Mouse (Mus musculus): ENCODE measurements at regions not wholly inside any gene's neighbourhood (a gene's known extent, or its start where the extent isn't known, plus 50 kb on each side); places are given as distances from the start of the nearest gene placed in this dataset.

GRCm38 (mm10) chr13:43930081-43930981, 145.8 kb downstream of the Cd83 start:
- ATAC-seq (ENCODE audit: insufficient number of reproducible peaks, low FRiP score, low TSS enrichment, low read depth) (peak; percentile 71), DNase-seq (ENCODE audit: low spot score) (peak; percentile 85)
- H3K9ac ChIP-seq (ENCODE audit: low read length), result no peak overlapping the region
- peaks cover 5% of the 10 kb centered on the region; the same call in 1 of the 2 replicates for H3K9me3 ChIP-seq (ENCODE audit: control insufficient read depth, low read length)
- H3K4me3 ChIP-seq (ENCODE audit: low read depth, low read length), result no peak overlapping the region
- H3K4me2 ChIP-seq (ENCODE audit: low read depth, severe bottlenecking), result no peak overlapping the region
- no peaks in the 10 kb centered on the region for H3K27me3 ChIP-seq (ENCODE audit: control insufficient read depth, insufficient read depth, low read length)
- peaks cover 25% of the 10 kb centered on the region for H3K4me1 ChIP-seq (ENCODE audit: control insufficient read depth, insufficient read depth, low read length)
- H3K27ac ChIP-seq (replicated peaks; ENCODE audit: low read depth, low read length), result peak overlapping the region; percentile 53
- 13% methylated on average over 19 of the region's 19 CpGs for WGBS
- no peaks in the 10 kb centered on the region for H3K36me3 ChIP-seq (ENCODE audit: control insufficient read depth, insufficient read depth, low read length)

DNA sequence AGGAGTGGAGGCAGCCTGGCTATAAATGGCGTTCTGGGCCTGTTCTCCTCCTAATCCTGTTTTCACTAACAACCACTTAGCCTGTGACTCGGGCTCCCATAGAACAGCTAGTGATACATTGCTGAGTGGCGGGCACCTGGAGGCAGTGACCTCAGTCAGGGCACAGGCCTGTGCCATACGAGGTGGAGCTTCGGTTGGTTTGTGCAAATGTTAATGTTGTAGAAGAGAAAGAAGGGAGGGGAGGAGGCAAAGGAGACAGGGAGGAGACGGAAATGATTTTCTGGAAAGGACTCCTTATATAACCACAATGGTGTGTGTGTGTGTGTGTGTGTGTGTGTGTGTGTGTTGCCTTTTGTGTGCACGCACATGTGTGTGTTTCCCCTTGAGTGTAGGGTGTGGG, 148.4 kb downstream of the Cd83 start:
- no peak for ATAC-seq (ENCODE audit: insufficient number of reproducible peaks, low FRiP score, low TSS enrichment, low read depth)
- no peaks in the 10 kb centered on the region for H3K27me3 ChIP-seq (ENCODE audit: control insufficient read depth, insufficient read depth, low read length)
- no peak overlapping the region for H3K4me2 ChIP-seq (ENCODE audit: low read depth, severe bottlenecking)
- peaks cover 5% of the 10 kb centered on the region; the same call in 1 of the 2 replicates for H3K9me3 ChIP-seq (ENCODE audit: control insufficient read depth, low read length)
- DNase-seq (ENCODE audit: low spot score), result peak; percentile 42
- H3K27ac ChIP-seq (replicated peaks; ENCODE audit: low read depth, low read length), result peak overlapping the region; percentile 61; the same call in 1 of the 2 replicates
- no peak overlapping the region for H3K4me3 ChIP-seq (ENCODE audit: low read depth, low read length)
- peak overlapping the region; percentile 41 for H3K9ac ChIP-seq (ENCODE audit: low read length)
- WGBS, result 26% methylated on average over 7 of the region's 7 CpGs
- no peaks in the 10 kb centered on the region for H3K36me3 ChIP-seq (ENCODE audit: control insufficient read depth, insufficient read depth, low read length)
- peaks cover 25% of the 10 kb centered on the region for H3K4me1 ChIP-seq (ENCODE audit: control insufficient read depth, insufficient read depth, low read length)

GRCm38 (mm10) chr13:43935284-43935683, 150.7 kb downstream of the Cd83 start:
- no peak overlapping the region for H3K27ac ChIP-seq (replicated peaks; ENCODE audit: low read depth, low read length)
- H3K9ac ChIP-seq (ENCODE audit: low read length), result no peak overlapping the region
- ATAC-seq (ENCODE audit: insufficient number of reproducible peaks, low FRiP score, low TSS enrichment, low read depth), result no peak
- no peak for DNase-seq (ENCODE audit: low spot score)
- H3K9me3 ChIP-seq (ENCODE audit: control insufficient read depth, low read length), result no peaks in the 10 kb centered on the region
- H3K4me3 ChIP-seq (ENCODE audit: low read depth, low read length), result no peak overlapping the region
- 89% methylated on average over 6 of the region's 6 CpGs for WGBS
- no peaks in the 10 kb centered on the region for H3K27me3 ChIP-seq (ENCODE audit: control insufficient read depth, insufficient read depth, low read length)
- H3K36me3 ChIP-seq (ENCODE audit: control insufficient read depth, insufficient read depth, low read length), result no peaks in the 10 kb centered on the region
- peaks cover 25% of the 10 kb centered on the region for H3K4me1 ChIP-seq (ENCODE audit: control insufficient read depth, insufficient read depth, low read length)
- H3K4me2 ChIP-seq (ENCODE audit: low read depth, severe bottlenecking), result no peak overlapping the region

DNA sequence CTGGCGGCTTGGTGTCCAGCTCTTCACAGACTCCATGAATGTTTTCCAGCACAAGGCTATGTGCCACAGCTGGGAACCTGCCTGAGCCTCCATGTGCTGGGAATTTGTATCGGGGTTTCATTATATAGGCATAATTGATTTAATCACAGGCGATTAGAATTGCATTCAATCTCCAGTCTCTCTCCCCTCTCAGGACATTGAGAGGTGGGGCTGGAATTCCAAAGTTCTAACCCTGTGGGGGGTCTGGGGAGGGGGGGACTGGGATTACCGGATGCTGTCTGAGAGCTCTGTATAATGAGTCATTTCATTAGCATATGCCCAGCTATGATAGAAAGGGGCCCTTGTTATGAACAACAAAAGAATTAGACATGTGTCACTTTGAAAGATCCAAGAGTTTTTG, 151.9 kb downstream of the Cd83 start:
- no peak for DNase-seq (ENCODE audit: low spot score)
- H3K27ac ChIP-seq (replicated peaks; ENCODE audit: low read depth, low read length), result no peak overlapping the region
- WGBS, result 52% methylated on average over 4 of the region's 4 CpGs

GRCm38 (mm10) chr13:43938611-43939010, 154.0 kb downstream of the Cd83 start:
- Histone ChIP-seq H3K4me3 (ENCODE audit: low read depth, low read length) (no peak overlapping the region), H3K36me3 (ENCODE audit: control insufficient read depth, insufficient read depth, low read length) (no peaks in the 10 kb centered on the region), H3K9me3 (ENCODE audit: control insufficient read depth, low read length) (no peaks in the 10 kb centered on the region), H3K4me1 (ENCODE audit: control insufficient read depth, insufficient read depth, low read length) (no peaks in the 10 kb centered on the region; the same call in 1 of the 2 replicates), H3K9ac (ENCODE audit: low read length) (no peak overlapping the region), H3K27me3 (ENCODE audit: control insufficient read depth, insufficient read depth, low read length) (no peaks in the 10 kb centered on the region), H3K27ac (replicated peaks; ENCODE audit: low read depth, low read length) (no peak overlapping the region), H3K4me2 (ENCODE audit: low read depth, severe bottlenecking) (no peak overlapping the region)
- no peak for ATAC-seq (ENCODE audit: insufficient number of reproducible peaks, low FRiP score, low TSS enrichment, low read depth)
- no peak for DNase-seq (ENCODE audit: low spot score)
- 80% methylated on average over 7 of the region's 7 CpGs for WGBS

More for the DNA sequence above, 151.9 kb downstream of the Cd83 start:
- Histone ChIP-seq H3K4me2 (ENCODE audit: low read depth, severe bottlenecking) (no peak overlapping the region), H3K4me1 (ENCODE audit: control insufficient read depth, insufficient read depth, low read length) (peaks cover 16% of the 10 kb centered on the region), H3K9me3 (ENCODE audit: control insufficient read depth, low read length) (no peaks in the 10 kb centered on the region), H3K4me3 (ENCODE audit: low read depth, low read length) (no peak overlapping the region), H3K36me3 (ENCODE audit: control insufficient read depth, insufficient read depth, low read length) (no peaks in the 10 kb centered on the region), H3K9ac (ENCODE audit: low read length) (no peak overlapping the region), H3K27me3 (ENCODE audit: control insufficient read depth, insufficient read depth, low read length) (no peaks in the 10 kb centered on the region)
- no peak for ATAC-seq (ENCODE audit: insufficient number of reproducible peaks, low FRiP score, low TSS enrichment, low read depth)

GRCm38 (mm10) chr13:43939375-43939774, 154.8 kb downstream of the Cd83 start:
- 54% methylated on average over 4 of the region's 4 CpGs for WGBS
- no peaks in the 10 kb centered on the region for H3K27me3 ChIP-seq (ENCODE audit: control insufficient read depth, insufficient read depth, low read length)
- no peak overlapping the region for H3K27ac ChIP-seq (replicated peaks; ENCODE audit: low read depth, low read length)

GRCm38 (mm10) chr13:43941731-43942130, 157.2 kb downstream of the Cd83 start:
- no peak for ATAC-seq (ENCODE audit: insufficient number of reproducible peaks, low FRiP score, low TSS enrichment, low read depth)
- Histone ChIP-seq H3K27ac (replicated peaks; ENCODE audit: low read depth, low read length) (no peak overlapping the region), H3K4me1 (ENCODE audit: control insufficient read depth, insufficient read depth, low read length) (peaks cover 2% of the 10 kb centered on the region; the same call in 1 of the 2 replicates), H3K9me3 (ENCODE audit: control insufficient read depth, low read length) (no peaks in the 10 kb centered on the region), H3K4me2 (ENCODE audit: low read depth, severe bottlenecking) (no peak overlapping the region), H3K36me3 (ENCODE audit: control insufficient read depth, insufficient read depth, low read length) (no peaks in the 10 kb centered on the region), H3K4me3 (ENCODE audit: low read depth, low read length) (no peak overlapping the region), H3K9ac (ENCODE audit: low read length) (no peak overlapping the region), H3K27me3 (ENCODE audit: control insufficient read depth, insufficient read depth, low read length) (no peaks in the 10 kb centered on the region)
- whole genome bisulfite sequencing, result 50% methylated on average over 8 of the region's 8 CpGs
- no peak for DNase-seq (ENCODE audit: low spot score)

More at GRCm38 (mm10) chr13:43939375-43939774, 154.8 kb downstream of the Cd83 start:
- no peak overlapping the region for H3K4me2 ChIP-seq (ENCODE audit: low read depth, severe bottlenecking)
- ATAC-seq (ENCODE audit: insufficient number of reproducible peaks, low FRiP score, low TSS enrichment, low read depth), result no peak
- no peak overlapping the region for H3K9ac ChIP-seq (ENCODE audit: low read length)
- H3K4me1 ChIP-seq (ENCODE audit: control insufficient read depth, insufficient read depth, low read length), result no peaks in the 10 kb centered on the region; the same call in 1 of the 2 replicates
- H3K9me3 ChIP-seq (ENCODE audit: control insufficient read depth, low read length), result no peaks in the 10 kb centered on the region
- no peaks in the 10 kb centered on the region for H3K36me3 ChIP-seq (ENCODE audit: control insufficient read depth, insufficient read depth, low read length)
- DNase-seq (ENCODE audit: low spot score), result no peak
- no peak overlapping the region for H3K4me3 ChIP-seq (ENCODE audit: low read depth, low read length)

DNA sequence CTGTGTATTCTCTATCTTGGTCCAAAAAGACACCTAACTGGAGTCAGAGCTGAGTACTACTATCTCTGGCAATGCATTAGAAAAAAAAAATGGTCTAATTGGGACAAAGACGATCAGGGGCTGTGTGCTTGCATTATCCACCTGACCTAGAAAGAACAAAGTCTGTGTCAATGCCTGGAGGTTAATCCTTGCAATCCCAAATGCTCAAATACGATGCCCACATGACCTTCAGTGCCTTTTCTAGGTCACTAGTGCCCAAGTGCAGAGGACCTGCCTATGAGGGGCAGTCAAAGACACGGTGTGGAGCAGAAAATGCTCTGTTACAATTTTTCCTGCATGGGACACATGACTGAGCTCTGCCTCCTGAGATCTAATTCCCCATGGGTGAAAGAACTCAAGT, 164.0 kb downstream of the Cd83 start:
- Histone ChIP-seq H3K27ac (replicated peaks; ENCODE audit: low read depth, low read length) (no peak overlapping the region), H3K4me2 (ENCODE audit: low read depth, severe bottlenecking) (no peak overlapping the region), H3K9ac (ENCODE audit: low read length) (no peak overlapping the region), H3K9me3 (ENCODE audit: control insufficient read depth, low read length) (no peaks in the 10 kb centered on the region), H3K4me1 (ENCODE audit: control insufficient read depth, insufficient read depth, low read length) (0 out of 2 replicates have a peak, but pooled peaks cover 2% of the 10 kb centered on the region), H3K27me3 (ENCODE audit: control insufficient read depth, insufficient read depth, low read length) (no peaks in the 10 kb centered on the region), H3K4me3 (ENCODE audit: low read depth, low read length) (no peak overlapping the region), H3K36me3 (ENCODE audit: control insufficient read depth, insufficient read depth, low read length) (no peaks in the 10 kb centered on the region)
- ATAC-seq (ENCODE audit: insufficient number of reproducible peaks, low FRiP score, low TSS enrichment, low read depth) (no peak), DNase-seq (ENCODE audit: low spot score) (no peak)
- WGBS, result 81% methylated on average over 3 of the region's 3 CpGs
